Mouse (Mus musculus) gastrocnemius, postnatal 10 days (tissue): Measurements from ENCODE around the gene Guk1. TPM values are rescaled to one million over a fixed set of nuclear protein-coding genes. Genes with fewer than 3 reads are reported as not detected.
A peak's percentile ranks its signal among the peaks of the same experiment; 100 is the strongest.
"Not testable (repeated sequence)": the region's sequence is repeated elsewhere in the genome, so short reads cannot be mapped to it uniquely, and the experiment has no call there.

Source experiments
- DNase-seq: peaks from one replicate; pipeline ENCODE4 v3.0.0; 2021; ENCODE audit warnings: mixed read lengths
- total RNA-seq, 2 experiments: library from RNA; stranded (reverse); gene quantifications; 2 replicates each; pipeline ENCODE4 v1.2.3; 2021

Guk1 gene
- total RNA-seq, 2 experiments from 2014 or later: 20.8 to 22.0 TPM

DNA sequence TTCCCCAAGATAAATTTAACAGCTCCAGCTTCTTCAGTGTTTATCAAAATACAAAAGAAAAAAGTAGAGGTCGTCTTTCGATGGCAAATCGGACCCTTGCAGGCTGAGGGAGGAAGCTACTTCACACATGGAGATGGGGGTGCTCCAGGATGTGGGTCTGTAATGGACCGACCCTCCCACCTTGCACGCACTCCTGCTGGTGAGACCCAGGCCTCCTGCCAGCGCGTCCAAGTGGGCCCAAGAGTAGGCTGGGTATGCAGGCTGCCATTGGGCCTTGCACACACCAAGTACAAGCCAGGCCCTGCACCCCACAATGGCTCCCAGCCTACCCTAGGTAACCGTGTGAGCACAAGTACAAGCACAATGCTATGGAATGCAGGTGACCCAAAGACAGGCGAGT lies 19.5 kb upstream of the Guk1 start:
- DNase-seq: not testable (repeated sequence)

DNA sequence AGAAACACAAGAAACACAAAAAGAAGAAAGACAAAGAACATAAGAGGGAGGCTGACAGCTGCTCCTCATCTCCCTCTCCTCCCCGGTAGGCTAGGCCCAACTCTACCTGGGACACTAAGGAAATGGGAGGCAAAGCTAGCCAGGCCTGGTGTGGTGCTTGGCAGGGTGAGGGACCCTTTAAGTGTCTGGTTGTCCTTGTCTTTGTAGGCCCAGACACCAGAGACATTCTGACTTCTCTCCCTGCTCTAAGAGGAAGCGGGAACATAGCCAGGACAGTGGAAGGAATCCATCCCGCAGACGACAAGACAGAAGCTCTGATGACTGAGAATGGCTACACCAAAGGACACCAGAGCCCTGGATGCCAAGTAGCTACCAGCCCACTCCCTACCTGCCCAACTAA lies 18.0 kb upstream of the Guk1 start:
- no peak for DNase-seq

DNA sequence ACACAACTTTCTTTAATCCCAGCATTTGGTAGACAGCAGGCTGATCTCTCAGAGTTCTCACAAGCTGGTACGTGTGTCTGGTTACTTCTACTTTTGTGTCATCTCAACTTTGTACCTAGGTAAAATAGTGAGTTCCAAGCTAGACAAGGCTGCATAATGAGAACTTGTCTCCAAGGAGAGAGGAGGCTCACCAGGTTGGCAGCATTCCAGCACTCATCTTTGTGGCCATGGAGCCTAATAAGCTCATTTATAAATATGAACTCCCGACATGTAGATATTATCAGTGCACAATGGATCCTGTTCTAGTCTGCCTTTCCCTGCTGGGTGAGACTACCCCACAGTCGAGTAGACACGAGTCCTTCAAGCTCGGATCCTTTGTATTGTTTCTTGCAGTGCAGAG lies 17.6 kb upstream of the Guk1 start:
- no peak for DNase-seq

DNA sequence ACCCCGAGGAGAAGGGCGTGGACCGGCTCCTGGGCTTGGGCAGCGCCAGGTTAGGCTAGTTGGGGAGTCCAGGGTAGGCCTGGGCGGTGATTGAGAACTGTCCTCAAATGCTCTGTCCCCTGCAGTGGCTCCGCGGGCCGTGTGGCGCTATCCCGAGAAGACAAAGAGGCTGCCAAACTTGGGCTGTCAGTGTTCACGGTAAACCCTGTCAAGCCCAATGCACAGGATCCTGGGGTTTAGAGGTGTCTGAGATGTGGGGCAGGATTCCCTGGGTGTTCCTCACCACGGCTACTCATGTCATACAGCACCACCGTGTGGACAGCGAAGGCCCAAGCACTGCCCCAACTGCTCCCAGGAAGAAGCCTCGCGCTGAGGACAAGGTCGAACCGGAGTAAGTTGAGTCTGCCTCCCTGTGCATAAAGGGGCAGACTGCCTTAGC lies 17.0 kb upstream of the Guk1 start:
- peak; percentile 59 for DNase-seq

DNA sequence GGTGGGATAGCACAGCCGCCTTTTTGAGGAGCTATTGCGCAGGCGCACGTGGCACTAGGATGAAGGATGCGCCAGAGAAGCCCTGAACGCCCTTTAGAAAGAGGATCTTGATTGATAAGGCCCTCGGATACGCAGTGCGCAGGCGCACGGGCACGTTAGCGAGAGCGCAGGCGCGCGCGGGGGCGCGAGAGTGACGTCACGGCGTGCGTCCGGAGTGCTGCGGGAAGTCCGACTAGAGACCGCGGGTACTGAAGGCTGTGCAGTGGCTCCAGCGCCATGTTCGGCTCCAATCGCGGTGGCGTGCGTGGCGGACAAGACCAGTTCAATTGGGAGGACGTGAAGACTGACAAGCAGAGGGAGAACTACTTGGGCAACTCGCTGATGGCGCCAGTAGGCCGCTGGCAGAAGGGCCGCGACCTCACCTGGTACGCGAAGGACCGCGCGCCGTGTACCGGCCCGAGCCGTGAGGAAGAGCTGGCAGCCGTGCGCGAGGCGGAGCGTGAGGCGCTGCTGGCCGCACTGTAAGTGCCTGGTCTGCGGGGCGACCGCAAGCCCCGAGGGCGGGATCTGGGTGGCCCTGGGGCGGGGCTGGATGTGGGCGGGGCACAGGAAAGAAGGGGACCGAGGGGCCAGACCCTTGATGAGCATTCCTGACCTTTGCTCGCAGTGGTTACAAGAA lies 16.3 kb upstream of the Guk1 start, which contains the start of gene 2310033P09Rik:
Gene 2310033P09Rik, plus strand, starts transcription at position 169 of the 679 bp plus-strand sequence.
- peak; percentile 92 for DNase-seq

DNA sequence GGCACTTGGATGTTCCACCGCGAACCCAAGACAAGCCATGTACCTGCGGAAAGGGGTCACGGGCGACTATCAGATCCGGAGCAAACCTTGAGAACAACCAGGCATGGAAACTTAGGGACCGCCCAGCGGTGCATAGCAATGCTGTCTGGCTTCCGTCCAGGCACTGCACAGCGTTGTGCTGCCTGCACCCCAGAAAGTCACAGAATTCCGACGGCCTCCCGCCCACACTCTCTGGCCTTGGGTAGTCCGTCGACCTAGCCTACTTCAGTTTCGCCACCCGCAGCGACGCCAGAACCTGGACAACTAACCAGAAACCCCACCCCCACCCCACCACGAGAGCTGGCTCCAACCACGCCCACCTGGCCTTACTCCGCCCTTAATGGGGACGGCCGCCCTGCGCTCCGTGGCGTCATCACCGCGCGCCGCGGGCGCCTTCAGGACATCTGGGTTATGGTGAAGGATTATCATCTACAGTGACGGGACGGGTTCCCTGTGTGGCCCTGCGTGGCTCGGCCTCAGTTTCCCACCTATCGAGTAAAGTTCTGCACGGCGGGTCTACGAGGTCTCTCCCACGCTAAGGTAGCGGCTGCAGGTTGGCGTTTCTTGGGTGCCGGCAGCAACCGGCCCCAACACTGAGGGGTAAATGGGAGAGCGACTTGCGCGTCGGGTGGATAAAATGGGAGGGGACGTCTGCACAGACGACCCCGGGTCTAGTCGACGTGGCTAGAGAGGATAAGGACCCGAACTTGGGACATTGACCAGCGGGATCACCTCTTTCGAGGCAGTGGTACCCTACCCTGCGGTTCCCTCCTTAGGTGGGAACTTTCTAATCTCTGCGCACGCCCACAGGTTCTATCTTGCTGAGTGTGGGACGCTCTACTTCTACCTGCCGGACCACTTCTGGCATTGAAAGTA lies 10.3 kb upstream of the Guk1 start, which contains the start of gene Mrpl55:
Gene Mrpl55, plus strand, starts transcription at position 406 of the 915 bp plus-strand sequence.
- peak; percentile 97 for DNase-seq

DNA sequence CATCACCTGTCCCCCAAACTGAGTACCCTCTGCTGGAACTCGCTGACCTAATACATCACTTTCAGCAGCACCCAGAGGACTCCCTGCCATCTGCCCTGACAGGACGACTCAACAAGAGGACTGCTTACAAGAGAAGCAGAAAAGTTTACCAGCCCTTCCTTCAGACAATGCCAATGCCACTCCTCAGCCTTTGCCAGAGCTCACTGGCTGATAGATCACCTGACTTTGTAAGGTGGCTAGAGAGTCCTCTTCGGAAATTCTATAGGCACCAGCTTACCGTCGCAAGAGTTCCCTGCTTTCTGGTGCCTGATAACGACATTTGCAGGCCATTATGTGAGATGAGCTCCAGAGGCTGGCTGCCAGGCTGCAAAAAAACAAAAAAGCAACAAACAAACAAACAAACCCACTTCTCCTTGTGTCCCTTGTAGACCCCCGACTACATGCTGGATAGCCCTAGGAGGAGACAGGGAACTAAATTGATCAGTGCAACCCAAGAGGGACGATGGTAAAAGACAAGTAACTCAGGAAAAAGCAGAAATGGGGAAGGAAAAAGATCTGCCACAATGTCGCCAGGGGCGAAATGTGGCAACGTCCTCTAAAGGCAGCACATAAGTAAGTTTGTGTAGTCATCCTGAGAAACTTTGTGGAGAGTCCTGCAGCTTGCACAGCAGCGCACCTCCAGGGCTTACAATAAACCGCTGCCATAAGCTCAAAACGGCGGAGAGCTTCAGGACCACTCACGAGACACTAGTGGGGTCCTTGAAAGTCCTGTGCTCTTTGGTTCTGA lies 9.4 kb upstream of the Guk1 start:
- DNase-seq: no peak

DNA sequence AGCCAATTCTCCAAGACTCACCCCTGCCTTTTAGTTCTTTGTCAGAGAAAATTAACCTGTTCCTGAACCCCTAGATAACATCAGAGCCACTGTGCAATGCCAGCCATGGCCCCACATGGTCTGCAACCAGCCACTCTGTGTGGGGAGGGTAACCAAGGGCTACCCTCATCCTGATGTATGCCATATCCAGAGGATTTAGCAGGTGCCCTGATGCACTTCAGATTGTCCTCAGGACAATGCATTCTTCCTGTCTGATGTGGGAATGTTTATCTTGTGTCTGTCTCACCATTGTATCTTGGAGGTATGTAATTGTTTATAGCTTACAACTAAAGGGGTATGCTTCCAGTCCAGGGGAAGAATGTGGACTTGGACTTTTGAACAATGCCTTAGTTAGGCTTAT lies 4.2 kb upstream of the Guk1 start:
- no peak for DNase-seq

DNA sequence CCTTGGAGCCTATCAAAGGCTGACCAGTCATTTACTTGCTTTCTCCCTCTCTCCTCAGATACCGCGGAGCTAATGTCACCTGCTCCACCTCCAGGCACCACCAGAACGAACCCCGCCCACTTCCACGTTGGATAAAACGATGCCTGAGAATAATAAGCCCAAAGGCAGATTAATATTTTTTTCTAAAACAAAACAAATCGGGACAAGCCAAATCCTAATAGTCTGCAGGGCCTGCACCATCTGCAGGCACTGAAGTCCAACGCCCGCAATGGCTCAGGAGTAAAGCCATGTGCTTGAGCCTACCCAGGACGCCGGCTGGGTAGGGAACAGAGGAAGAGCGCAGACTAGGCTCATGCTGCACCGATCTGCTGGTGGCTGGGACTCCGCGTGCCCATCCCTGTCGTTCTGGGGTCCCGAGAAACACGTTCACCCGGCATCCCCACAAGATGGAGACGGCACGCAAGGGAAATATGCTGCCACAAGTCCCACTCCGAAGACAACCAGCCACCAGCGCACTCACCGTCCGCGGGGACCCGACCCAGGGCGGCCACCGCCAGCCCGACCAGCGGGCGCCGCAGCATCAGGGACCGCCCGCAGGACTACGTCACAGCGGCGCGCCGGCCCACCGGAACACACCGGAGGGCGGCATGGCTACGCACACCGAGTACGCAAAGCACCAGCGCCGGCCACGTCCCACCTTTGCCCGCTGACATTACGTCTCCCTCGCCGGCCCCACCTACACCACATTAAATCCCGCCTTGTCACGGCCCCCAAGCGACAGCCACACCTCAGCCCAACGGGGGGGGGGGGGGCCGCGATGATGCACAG lies 567 bp downstream of the Guk1 start:
- DNase-seq: peak; percentile 86

DNA sequence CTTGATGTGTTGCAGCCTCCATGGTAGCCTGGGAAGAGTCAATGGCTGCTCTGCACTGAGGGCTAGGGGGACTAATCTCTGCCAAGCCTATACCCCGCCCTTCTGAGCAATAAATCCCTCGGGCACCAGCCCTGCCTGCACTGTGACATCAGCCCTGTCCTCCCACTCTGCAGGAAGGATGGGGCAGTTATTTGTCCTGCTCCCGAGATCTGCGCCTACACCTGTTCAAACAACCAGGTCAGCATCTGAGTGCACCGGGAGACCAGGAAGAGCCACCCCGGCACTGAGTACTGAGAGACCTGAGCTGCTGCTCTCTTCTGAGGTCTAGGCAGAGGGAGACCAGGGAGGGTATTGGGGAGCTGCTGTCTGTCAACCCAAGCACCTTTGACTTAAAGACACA lies 4.3 kb downstream of the Guk1 start:
- DNase-seq: no peak

DNA sequence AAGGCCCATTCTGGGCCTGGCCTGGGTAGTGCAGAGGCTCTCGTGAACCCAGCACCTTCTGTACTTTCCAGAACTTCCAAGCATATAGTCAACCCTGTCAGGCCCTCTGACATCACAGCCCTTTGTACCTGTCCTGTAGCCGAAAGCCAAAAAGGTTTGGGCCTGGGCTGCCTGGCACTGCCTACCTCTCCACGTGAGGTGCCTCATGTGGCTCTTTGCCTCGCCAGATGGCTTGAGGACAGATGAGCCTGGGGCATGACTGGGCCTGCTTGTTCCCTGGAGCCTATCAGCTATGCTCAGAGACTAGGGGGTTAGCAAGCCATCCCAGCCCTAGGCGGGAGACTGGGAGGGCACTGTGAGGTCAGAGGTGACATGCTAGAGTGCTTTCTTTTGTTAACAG lies 6.5 kb downstream of the Guk1 start:
- DNase-seq: no peak

DNA sequence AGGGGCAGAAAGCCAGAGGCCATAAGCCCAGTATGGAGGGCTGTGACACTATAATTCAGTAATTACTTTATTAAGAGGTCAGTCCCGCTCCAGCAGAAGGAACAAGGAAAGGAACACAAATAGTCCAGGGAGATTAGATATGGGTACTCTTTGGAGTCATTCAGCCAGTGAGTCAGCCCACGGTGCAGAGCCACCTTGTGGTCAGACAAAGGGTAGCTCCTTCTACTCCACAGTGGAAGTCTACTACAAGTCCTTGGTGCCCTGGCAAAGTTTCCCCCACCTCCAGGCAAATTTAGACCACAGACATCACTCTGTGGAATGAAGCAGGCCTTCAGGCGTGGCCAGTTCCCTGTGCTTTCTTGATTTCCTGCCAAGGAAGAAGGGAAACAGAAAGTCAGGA lies 8.2 kb downstream of the Guk1 start:
- DNase-seq: peak; percentile 55

DNA sequence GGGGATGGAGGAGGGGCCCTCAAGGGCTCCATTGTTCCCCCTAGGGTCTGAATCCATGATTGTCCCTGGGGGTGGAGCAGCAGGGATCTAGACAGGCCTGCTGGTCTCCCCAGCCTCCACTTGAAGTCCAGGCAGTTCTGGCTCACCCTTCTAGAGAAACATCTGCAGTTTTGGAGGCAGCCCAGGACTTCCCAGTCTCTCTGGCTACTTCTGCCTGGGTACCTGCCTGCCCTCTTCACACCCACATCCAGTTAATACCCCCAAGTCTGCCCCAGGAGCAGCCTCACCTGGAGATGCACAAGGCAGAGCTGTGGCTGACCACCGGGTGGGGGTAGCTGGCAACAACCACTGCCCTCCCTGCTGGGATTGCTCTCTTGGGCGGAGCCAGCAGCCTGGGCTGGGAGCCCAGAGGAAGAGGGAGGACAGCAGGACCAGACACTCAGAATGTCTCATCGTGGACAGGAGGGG lies 9.1 kb downstream of the Guk1 start, which contains the start of gene Gjc2:
Gene Gjc2, minus strand, starts transcription at position 350 of the 468 bp plus-strand sequence.
- peak; percentile 60 for DNase-seq

DNA sequence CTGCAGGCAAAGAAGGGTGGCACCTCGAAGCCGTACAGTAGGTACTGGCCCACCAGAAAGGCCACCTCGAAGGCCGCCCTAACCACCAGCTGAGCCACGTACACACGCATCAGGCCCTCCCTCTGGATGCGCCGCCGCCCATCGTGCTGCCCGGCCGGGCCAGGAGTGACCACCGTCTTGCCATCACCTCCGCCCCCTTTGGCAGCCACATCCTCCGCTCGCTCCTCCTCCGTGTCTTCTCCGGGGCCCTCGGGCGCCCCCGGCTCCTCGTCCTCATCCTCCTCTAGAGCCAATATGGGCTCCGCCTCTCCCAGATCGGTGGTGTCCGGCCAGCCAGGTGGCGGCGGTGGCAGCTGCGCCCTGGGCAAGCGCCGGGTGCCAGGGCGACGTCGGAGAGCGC lies 15.1 kb downstream of the Guk1 start:
- DNase-seq: peak; percentile 22

DNA sequence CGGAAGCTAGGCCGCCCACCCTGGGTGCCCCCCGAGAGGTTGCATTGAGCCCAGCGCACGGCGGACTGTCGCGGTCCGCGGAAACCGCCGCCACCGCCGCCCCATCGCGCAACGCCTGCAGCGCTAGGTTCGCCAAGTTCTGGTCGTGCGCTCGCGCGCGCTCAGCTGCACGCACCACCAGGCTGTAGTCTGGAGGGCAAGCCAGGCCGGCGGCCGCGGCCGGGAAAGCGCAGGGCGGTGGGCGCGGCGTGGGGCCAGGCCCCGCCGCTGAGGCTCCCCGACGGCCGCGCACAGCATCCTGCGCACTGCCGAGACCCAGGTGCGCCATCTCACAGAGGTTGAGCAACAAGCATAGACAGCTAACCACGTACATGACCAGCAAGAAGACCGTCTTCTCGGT lies 15.5 kb downstream of the Guk1 start:
- DNase-seq: peak; percentile 25

DNA sequence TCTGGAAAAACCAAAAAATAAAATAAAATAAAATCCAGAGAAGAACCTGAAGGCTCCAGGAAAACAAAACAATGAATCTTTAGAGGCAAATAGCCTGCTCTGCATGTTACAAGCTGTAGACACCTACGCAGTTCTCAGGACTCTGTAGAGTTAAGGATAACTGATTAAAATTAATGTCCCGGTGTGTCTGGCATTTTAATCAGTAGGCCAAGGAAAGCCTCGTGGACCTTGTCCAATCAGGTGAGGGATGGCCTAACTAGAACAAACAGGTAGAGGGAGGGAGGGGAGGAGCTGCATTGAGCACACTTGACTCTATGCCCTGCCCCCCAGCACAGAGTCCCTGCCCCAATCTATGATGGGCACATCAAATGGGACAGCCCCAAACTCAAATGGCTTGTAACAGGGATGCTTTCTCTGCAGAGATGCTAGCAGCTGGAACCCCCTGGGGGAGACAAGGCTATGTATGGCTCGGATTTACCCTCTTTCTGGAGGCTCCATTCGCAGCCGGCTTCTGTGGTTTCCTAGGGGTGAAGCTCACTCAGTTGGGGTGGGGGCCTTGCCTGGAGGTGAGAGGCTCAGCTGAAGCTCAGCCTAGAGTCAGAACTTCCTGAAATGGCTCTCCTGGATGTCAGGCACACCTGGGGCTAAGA lies 17.7 kb downstream of the Guk1 start:
- DNase-seq: peak; percentile 2

DNA sequence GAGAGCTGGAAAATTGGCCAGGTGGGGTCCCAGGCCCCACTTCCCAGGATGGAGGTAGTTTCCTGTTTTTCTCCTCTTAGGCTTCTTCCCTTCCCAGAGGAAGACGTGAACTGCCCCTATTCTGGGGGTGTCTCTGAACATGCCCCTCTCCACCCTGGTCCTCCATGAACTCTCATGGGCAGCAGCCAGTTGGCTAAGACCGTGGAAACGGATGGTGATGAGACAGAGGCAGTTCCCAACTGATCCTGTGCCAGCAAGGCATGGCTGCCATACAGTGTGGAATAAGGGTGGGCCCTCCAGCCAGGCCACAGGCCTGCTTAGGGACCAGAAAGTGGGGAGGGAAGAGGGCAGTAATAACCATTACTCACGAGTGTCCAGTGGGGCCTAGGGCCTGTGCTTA lies 21.5 kb downstream of the Guk1 start:
- DNase-seq: no peak

DNA sequence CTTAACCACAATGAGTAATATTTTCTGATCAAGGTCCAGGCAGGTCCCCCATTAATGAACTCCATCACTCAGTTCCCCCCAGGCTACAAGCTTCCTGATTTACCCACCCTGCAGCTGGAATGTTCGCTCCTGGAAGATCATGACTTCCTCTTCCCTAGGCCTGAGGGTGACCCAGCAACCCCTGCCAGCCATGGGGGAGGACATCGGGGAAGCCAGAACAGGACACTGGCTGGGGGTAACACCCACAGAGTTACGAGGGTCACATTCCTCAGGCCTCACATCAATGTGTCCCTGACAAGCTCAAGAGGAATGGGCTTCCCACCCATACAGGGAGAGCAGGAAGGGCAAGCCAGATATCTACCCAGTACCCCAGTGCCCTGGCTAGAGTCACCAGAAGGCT lies 22.2 kb downstream of the Guk1 start:
- DNase-seq: no peak

DNA sequence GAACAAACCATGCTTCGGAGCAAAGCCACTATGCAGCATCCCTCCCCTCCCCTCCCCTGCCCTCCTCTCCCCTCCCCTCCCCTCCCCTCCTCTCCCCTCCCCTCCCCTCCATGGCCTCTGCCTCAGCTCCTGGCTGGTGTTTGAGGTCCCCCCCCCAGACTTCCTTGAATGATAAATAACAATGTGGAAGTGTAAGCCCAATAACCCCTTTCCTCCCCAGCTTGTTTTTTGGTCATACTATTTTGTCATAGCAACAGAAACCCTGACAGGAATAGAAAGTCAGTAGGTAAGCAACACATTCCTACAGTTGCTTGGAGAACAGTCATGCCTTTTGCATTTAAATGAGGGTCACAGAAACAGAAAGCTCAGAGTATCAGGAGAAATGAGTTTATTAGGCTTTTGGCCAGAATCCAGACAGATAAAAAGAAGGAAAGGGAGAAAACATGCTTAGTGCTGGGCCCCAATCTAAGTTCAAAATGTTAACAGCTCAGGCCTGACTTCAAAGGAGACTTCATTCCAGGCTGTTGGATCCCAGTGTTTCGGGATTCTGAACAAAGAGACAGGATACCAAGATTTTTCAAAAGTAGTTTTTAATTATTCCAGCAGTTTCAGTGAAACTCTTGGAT lies 26.3 kb downstream of the Guk1 start:
- DNase-seq: no peak

DNA sequence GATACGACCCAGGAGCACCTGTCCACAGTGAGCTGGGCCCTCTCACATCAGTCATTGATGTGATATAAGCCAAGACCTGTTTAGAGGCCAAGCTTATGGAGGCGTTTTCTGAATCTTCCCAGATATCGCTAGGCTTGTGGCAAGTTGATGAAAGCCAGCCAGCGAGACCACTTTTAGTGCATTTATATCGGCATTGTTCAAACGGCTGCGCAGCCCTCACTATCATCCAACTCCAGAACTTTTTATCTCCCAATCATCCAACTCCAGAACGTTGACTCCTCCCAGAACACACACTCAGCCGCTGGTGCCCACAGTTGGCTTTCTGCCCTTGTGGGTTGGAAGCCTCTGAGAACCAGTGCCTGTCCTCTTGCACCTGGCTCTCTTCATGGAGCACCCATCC lies 27.6 kb downstream of the Guk1 start:
- DNase-seq: no peak
